Comparison of ENCODE assay signal across 22 mouse cellular contexts in the genomic region with DNA sequence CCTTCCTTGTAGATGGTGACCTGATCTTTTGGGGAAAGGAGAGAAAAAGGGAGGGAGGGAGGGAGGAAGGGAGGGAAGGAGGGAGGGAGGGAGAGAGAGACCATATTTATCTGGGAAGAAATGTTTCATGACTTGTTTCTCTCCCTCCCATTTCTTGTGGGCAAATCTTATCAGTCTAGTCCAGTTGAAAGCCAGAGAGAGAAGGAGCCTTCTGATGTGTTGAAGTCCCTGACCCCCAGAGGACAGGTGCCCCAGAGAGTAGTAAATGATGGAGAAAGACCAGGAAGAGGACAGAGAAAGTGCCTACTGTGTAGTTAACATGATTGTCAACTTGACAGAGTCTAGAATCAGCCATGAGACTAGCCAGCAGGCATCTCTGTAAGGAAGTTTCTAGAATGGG.
"Had no signal": no experiment of that assay in that cellular context is flagged by ENCODE, and none has a peak within 500 bp of the region (broad histone marks: within the 10 kb centered on the region; RNA-seq: fewer than 3 reads in every experiment).

No protein-coding gene starts in this region.

- H3K27me3 ChIP-seq: intestine, embryonic 15.5 days; kidney, embryonic 15.5 days; lung, embryonic 15.5 days; neural tube, embryonic 12.5 days; neural tube, embryonic 15.5 days had no signal

- DNase-seq: kidney, adult 11 months; kidney, adult 8-10 months; kidney, postnatal 10 days; kidney, postnatal 36 days; layer of hippocampus, postnatal 36 days; lung, adult 18-20 months; lung, postnatal 10 days; lung, postnatal 4 days; right cerebral cortex, adult 18-20 months; right cerebral cortex, postnatal 14 days; right cerebral cortex, postnatal 4 days; thymus, adult 2 months; thymus, postnatal 14 days had no signal

- H3K9ac ChIP-seq: intestine, embryonic 15.5 days; kidney, embryonic 15.5 days; lung, embryonic 15.5 days; midbrain, embryonic 12.5 days; midbrain, embryonic 15.5 days; neural tube, embryonic 12.5 days; neural tube, embryonic 15.5 days had no signal

- H3K4me2 ChIP-seq: intestine, embryonic 15.5 days; kidney, embryonic 15.5 days; lung, embryonic 15.5 days; midbrain, embryonic 12.5 days; midbrain, embryonic 15.5 days; neural tube, embryonic 12.5 days; neural tube, embryonic 15.5 days had no signal

- H3K4me3 ChIP-seq: intestine, embryonic 15.5 days; kidney, embryonic 15.5 days; left cerebral cortex, adult 2 months; lung, embryonic 15.5 days; midbrain, embryonic 12.5 days; midbrain, embryonic 15.5 days; neural tube, embryonic 12.5 days; neural tube, embryonic 15.5 days had no signal

- H3K36me3 ChIP-seq: intestine, embryonic 15.5 days; kidney, embryonic 15.5 days; lung, embryonic 15.5 days; midbrain, embryonic 12.5 days; midbrain, embryonic 15.5 days; neural tube, embryonic 12.5 days; neural tube, embryonic 15.5 days had no signal

- H3K27ac ChIP-seq: intestine, embryonic 15.5 days; kidney, embryonic 15.5 days; left cerebral cortex, adult 2 months; lung, embryonic 15.5 days; midbrain, embryonic 12.5 days; midbrain, embryonic 15.5 days; neural tube, embryonic 12.5 days; neural tube, embryonic 15.5 days; stomach, postnatal 0 days had no signal

- H3K9me3 ChIP-seq: intestine, embryonic 15.5 days; kidney, embryonic 15.5 days; lung, embryonic 15.5 days; midbrain, embryonic 12.5 days; midbrain, embryonic 15.5 days; neural tube, embryonic 12.5 days; neural tube, embryonic 15.5 days had no signal

- ATAC-seq: intestine, embryonic 15.5 days; midbrain, embryonic 15.5 days had no signal
